Mouse (Mus musculus) heart, postnatal 10 days (tissue): ENCODE measurements around the gene Usp25. TPM values are rescaled to one million over a fixed set of nuclear protein-coding genes. Genes with fewer than 3 reads are reported as not detected.
A peak's percentile ranks its signal among the peaks of the same experiment; 100 is the strongest.

Experiments
- DNase-seq, 2 experiments: peaks; one replicate each; pipeline ENCODE4 v3.0.0; 2021
- intact Hi-C: fragments of 180-260 bp; cut with DNase I; formaldehyde crosslinking; loops from one replicate; pipeline ENCODE4 v1.15.1; 2025
- total RNA-seq, 2 experiments: library from RNA; stranded (reverse); gene quantifications; 2 replicates each; pipeline ENCODE4 v1.2.3; 2021

Usp25 gene
- total RNA-seq, 2 experiments from 2014 or later: 80.7 to 84.4 TPM

GRCm38 (mm10) chr16:77030435-77030834 lies 16.9 kb downstream of the Usp25 start:
- no peak for DNase-seq
- intact Hi-C loops: no loop called here

GRCm38 (mm10) chr16:77034329-77034728 lies 20.8 kb downstream of the Usp25 start:
- DNase-seq: no peak
- intact Hi-C loops: no loop called here

GRCm38 (mm10) chr16:77034751-77035150 lies 21.2 kb downstream of the Usp25 start:
- DNase-seq: no peak
- intact Hi-C loops: no loop called here

GRCm38 (mm10) chr16:77041573-77041972 lies 28.1 kb downstream of the Usp25 start:
- no peak for DNase-seq

GRCm38 (mm10) chr16:77043499-77043898 lies 30.0 kb downstream of the Usp25 start:
- intact Hi-C loops: no loop called here
- DNase-seq: no peak

More at GRCm38 (mm10) chr16:77041573-77041972, 28.1 kb downstream of the Usp25 start:
- intact Hi-C loops: no loop called here

GRCm38 (mm10) chr16:77054184-77054583 lies 40.7 kb downstream of the Usp25 start:
- intact Hi-C loops: no loop called here
- DNase-seq: no peak

GRCm38 (mm10) chr16:77055519-77056159 lies 42.1 kb downstream of the Usp25 start:
- intact Hi-C loops: no loop called here
- DNase-seq: no peak

- no peak for DNase-seq
- intact Hi-C loops: no loop called here
Observed at GRCm38 (mm10) chr16:77056160-77056520, 42.6 kb downstream of the Usp25 start.

- intact Hi-C loops: no loop called here
- DNase-seq: no peak
Observed at GRCm38 (mm10) chr16:77058567-77058966, 45.1 kb downstream of the Usp25 start.

- DNase-seq: no peak
- intact Hi-C loops: no loop called here
Observed at GRCm38 (mm10) chr16:77060166-77060565, 46.7 kb downstream of the Usp25 start.

GRCm38 (mm10) chr16:77063916-77064315 lies 50.4 kb downstream of the Usp25 start:
- no peak for DNase-seq
- intact Hi-C loops: no loop called here

GRCm38 (mm10) chr16:77076954-77077735 lies 63.6 kb downstream of the Usp25 start:
- no peak for DNase-seq
- intact Hi-C loops: no loop called here

- intact Hi-C loops: no loop called here
- no peak for DNase-seq
Observed at GRCm38 (mm10) chr16:77077736-77078005, 64.2 kb downstream of the Usp25 start.

GRCm38 (mm10) chr16:77084071-77084470 lies 70.6 kb downstream of the Usp25 start:
- intact Hi-C loops: no loop called here
- DNase-seq: no peak

GRCm38 (mm10) chr16:77089806-77090205 lies 76.3 kb downstream of the Usp25 start:
- intact Hi-C loops: no loop called here
- no peak for DNase-seq

- DNase-seq: peak; percentile 39 to 44
- intact Hi-C loops: no loop called here
Observed at GRCm38 (mm10) chr16:77093526-77093925, 80.0 kb downstream of the Usp25 start.

- intact Hi-C loops: no loop called here
- no peak for DNase-seq
Observed at GRCm38 (mm10) chr16:77095017-77095551, 81.6 kb downstream of the Usp25 start.

GRCm38 (mm10) chr16:77099018-77099869 lies 85.7 kb downstream of the Usp25 start:
- intact Hi-C loops: no loop called here
- DNase-seq: peak; percentile 79 to 86

- intact Hi-C loops: no loop called here
- no peak for DNase-seq
Observed at GRCm38 (mm10) chr16:77103637-77104264, 90.2 kb downstream of the Usp25 start.

GRCm38 (mm10) chr16:77111268-77111667 lies 97.8 kb downstream of the Usp25 start:
- intact Hi-C loops: no loop called here
- DNase-seq: no peak

GRCm38 (mm10) chr16:77125908-77126307 lies 112.4 kb downstream of the Usp25 start:
- intact Hi-C loops: loop anchor here (5.0 kb wide), 2 partner anchors 1031 to 1221 kb away; no protein-coding TSS in a partner anchor
- DNase-seq: no peak
